Mouse (Mus musculus): ENCODE data around the gene Gm49396. TPM values are rescaled to one million over a fixed set of nuclear protein-coding genes. Genes with fewer than 3 reads are reported as not detected.
A peak's percentile ranks its signal among the peaks of the same experiment; 100 is the strongest.

The Gm49396 gene
- total and polyA plus RNA-seq, 2 experiments from 2014 or later: 0.61 to 3.0 TPM

GRCm38 (mm10) chr7:30549880-30550279 is 13.3 kb upstream of the Gm49396 start:
- H3K4me3 ChIP-seq (ENCODE audit: low read depth, low read length): no peak overlapping the region
- TF ChIP-seq CTCF (IDR thresholded peaks at IDR 0.05; ENCODE audit: low read depth) (no peak), EP300 (IDR thresholded peaks at IDR 0.05; ENCODE audit: low read depth) (no peak)
- H3K4me2 ChIP-seq (ENCODE audit: low read depth, low read length): no peak overlapping the region
- no peak overlapping the region for H3K27ac ChIP-seq (ENCODE audit: low read depth)
- H3K36me3 ChIP-seq (replicated peaks; ENCODE audit: control insufficient read depth, insufficient read depth, low read length): peaks cover 23% of the 10 kb centered on the region
- 88% methylated on average over 1 of the region's 2 CpGs for WGBS
- H3K9me3 ChIP-seq (replicated peaks; ENCODE audit: control insufficient read depth, low read length): no peaks in the 10 kb centered on the region
- H3K9ac ChIP-seq (replicated peaks; ENCODE audit: low read depth, low read length): no peak overlapping the region
- H3K4me1 ChIP-seq (ENCODE audit: control insufficient read depth, insufficient read depth): 0 out of 2 replicates have a peak, but pooled peaks cover 5% of the 10 kb centered on the region
- H3K27me3 ChIP-seq (ENCODE audit: control insufficient read depth, insufficient read depth, low read length): no peaks in the 10 kb centered on the region
- DNase-seq (ENCODE audit: low spot score) (no peak), ATAC-seq (ENCODE audit: insufficient read depth, low read depth) (no peak)

- Histone ChIP-seq H3K27me3 (ENCODE audit: control insufficient read depth, insufficient read depth, low read length) (no peaks in the 10 kb centered on the region), H3K4me2 (ENCODE audit: low read depth, low read length) (no peak overlapping the region), H3K9ac (replicated peaks; ENCODE audit: low read depth, low read length) (no peak overlapping the region), H3K4me1 (ENCODE audit: control insufficient read depth, insufficient read depth) (0 out of 2 replicates have a peak, but pooled peaks cover 5% of the 10 kb centered on the region), H3K9me3 (replicated peaks; ENCODE audit: control insufficient read depth, low read length) (no peaks in the 10 kb centered on the region), H3K27ac (ENCODE audit: low read depth) (no peak overlapping the region), H3K4me3 (ENCODE audit: low read depth, low read length) (no peak overlapping the region), H3K36me3 (replicated peaks; ENCODE audit: control insufficient read depth, insufficient read depth, low read length) (peaks cover 30% of the 10 kb centered on the region)
- no peak for TF ChIP-seq EP300 (IDR thresholded peaks at IDR 0.05; ENCODE audit: low read depth)
- TF ChIP-seq CTCF (IDR thresholded peaks at IDR 0.05; ENCODE audit: low read depth): no peak
- ATAC-seq (ENCODE audit: insufficient read depth, low read depth) (no peak), DNase-seq (ENCODE audit: low spot score) (no peak)
- WGBS: 93% methylated on average over 1 of the region's 1 CpGs
These were observed 12.5 kb upstream of the Gm49396 start for GRCm38 (mm10) chr7:30550603-30551002.

DNA sequence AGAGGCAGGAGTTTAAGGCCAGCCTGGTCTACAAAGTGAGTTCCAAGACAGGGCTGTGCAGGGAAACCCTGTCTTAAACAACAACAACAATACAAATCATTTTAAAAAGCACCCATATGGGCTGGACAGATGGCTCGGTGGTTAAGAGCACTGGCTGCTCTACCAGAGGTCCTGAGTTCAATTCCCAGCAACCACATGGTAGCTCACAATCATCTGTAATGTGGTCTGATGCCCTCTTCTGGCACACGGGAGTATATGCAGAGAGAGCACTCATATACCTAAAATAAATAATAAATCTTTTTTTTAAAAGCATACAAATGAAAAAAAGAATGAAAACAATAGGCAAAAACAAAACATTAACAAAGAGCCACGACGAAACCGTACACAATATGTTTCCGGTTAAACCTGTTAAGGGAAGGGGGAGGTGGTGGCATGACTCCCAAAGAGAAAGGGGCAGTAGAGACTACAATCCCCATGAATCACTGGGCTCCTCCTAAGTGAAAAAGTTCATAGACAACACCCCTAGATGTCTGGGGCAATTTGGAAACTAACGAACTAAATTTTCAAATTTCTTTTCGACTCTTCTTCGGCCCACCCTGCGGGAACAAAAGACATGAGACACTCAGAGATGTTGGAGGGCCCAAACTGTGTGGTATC is 11.6 kb upstream of the Gm49396 start:
- peak; percentile 53 for ATAC-seq (ENCODE audit: insufficient read depth, low read depth)
- Histone ChIP-seq H3K9ac (replicated peaks; ENCODE audit: low read depth, low read length) (peak overlapping the region; percentile 55), H3K4me3 (ENCODE audit: low read depth, low read length) (peak overlapping the region; percentile 80), H3K27ac (ENCODE audit: low read depth) (peak overlapping the region; percentile 97), H3K4me2 (ENCODE audit: low read depth, low read length) (peak overlapping the region; percentile 79), H3K36me3 (replicated peaks; ENCODE audit: control insufficient read depth, insufficient read depth, low read length) (peaks cover 32% of the 10 kb centered on the region), H3K9me3 (replicated peaks; ENCODE audit: control insufficient read depth, low read length) (no peaks in the 10 kb centered on the region), H3K27me3 (ENCODE audit: control insufficient read depth, insufficient read depth, low read length) (no peaks in the 10 kb centered on the region), H3K4me1 (ENCODE audit: control insufficient read depth, insufficient read depth) (0 out of 2 replicates have a peak, but pooled peaks cover 5% of the 10 kb centered on the region)
- under 1% methylated on average over 10 of the region's 10 CpGs for WGBS
- DNase-seq (ENCODE audit: low spot score): peak; percentile 82
- TF ChIP-seq CTCF (IDR thresholded peaks at IDR 0.05; ENCODE audit: low read depth) (peak; percentile 49), EP300 (IDR thresholded peaks at IDR 0.05; ENCODE audit: low read depth) (no peak)

- peak; percentile 46; the same call in 1 of the 2 replicates for TF ChIP-seq EP300 (IDR thresholded peaks at IDR 0.05; ENCODE audit: low read depth)
- TF ChIP-seq CTCF (IDR thresholded peaks at IDR 0.05; ENCODE audit: low read depth): no peak
- peak; percentile 99 for DNase-seq (ENCODE audit: low spot score)
- Histone ChIP-seq H3K4me2 (ENCODE audit: low read depth, low read length) (peak within 1 kb of the TSS; percentile 79), H3K36me3 (replicated peaks; ENCODE audit: control insufficient read depth, insufficient read depth, low read length) (peaks cover 37% of the 10 kb centered on the region), H3K9ac (replicated peaks; ENCODE audit: low read depth, low read length) (peak within 1 kb of the TSS; percentile 79), H3K4me3 (ENCODE audit: low read depth, low read length) (peak within 1 kb of the TSS; percentile 80), H3K27me3 (ENCODE audit: control insufficient read depth, insufficient read depth, low read length) (no peaks in the 10 kb centered on the region), H3K27ac (ENCODE audit: low read depth) (peak within 1 kb of the TSS; percentile 97), H3K9me3 (replicated peaks; ENCODE audit: control insufficient read depth, low read length) (no peaks in the 10 kb centered on the region), H3K4me1 (ENCODE audit: control insufficient read depth, insufficient read depth) (0 out of 2 replicates have a peak, but pooled peaks cover 5% of the 10 kb centered on the region)
- under 1% methylated on average over 44 of the region's 44 CpGs for WGBS
- ATAC-seq (ENCODE audit: insufficient read depth, low read depth): peak; percentile 91
These were observed 10.8 kb upstream of the Gm49396 start, which contains the start of the genes Hspb6 and Proser3 for GRCm38 (mm10) chr7:30552102-30553020. Gene Hspb6 (plus strand): TSS chr7:30552178. Gene Proser3 (minus strand): TSS chr7:30552299.

DNA sequence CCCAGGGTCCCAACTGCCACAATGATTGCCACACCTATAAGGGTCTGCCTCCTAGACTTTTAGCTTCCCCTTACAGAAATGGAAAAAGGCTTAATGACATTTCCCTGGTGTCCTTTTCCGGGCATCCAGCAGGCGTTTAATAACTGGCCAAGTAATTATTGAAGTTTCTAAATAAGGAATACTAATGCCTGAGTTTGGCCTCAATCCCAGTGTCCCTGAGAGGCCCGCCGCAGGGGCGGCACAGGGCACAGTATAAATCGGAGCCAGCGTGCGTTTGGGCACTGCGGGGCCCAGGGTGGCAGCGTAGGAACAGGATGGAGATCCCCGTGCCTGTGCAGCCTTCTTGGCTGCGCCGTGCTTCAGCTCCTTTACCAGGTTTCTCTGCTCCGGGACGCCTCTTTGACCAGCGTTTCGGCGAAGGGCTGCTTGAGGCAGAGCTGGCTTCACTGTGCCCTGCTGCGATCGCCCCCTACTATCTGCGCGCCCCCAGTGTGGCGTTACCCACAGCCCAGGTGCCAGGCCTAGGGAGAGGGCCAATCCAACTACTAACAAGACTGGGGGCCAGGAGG is 10.0 kb upstream of the Gm49396 start:
- Histone ChIP-seq H3K4me3 (ENCODE audit: low read depth, low read length) (peak overlapping the region; percentile 80), H3K36me3 (replicated peaks; ENCODE audit: control insufficient read depth, insufficient read depth, low read length) (peaks cover 34% of the 10 kb centered on the region), H3K4me1 (ENCODE audit: control insufficient read depth, insufficient read depth) (peaks cover 7% of the 10 kb centered on the region), H3K4me2 (ENCODE audit: low read depth, low read length) (peak overlapping the region; percentile 79), H3K27ac (ENCODE audit: low read depth) (peak overlapping the region; percentile 97), H3K9ac (replicated peaks; ENCODE audit: low read depth, low read length) (peak overlapping the region; percentile 79), H3K9me3 (replicated peaks; ENCODE audit: control insufficient read depth, low read length) (no peaks in the 10 kb centered on the region), H3K27me3 (ENCODE audit: control insufficient read depth, insufficient read depth, low read length) (no peaks in the 10 kb centered on the region)
- ATAC-seq (ENCODE audit: insufficient read depth, low read depth) (peak; percentile 64), DNase-seq (ENCODE audit: low spot score) (peak; percentile 76)
- TF ChIP-seq EP300 (IDR thresholded peaks at IDR 0.05; ENCODE audit: low read depth) (no peak), CTCF (IDR thresholded peaks at IDR 0.05; ENCODE audit: low read depth) (no peak)
- 1% methylated on average over 23 of the region's 23 CpGs for WGBS

Data from heart, postnatal 0 days (tissue).